Mouse (Mus musculus) stomach, embryonic 14.5 days (tissue): ENCODE results near the gene Thsd4. TPM values are rescaled to one million over a fixed set of nuclear protein-coding genes. Genes with fewer than 3 reads are reported as not detected.

Source experiments
- ATAC-seq: fragments of 200-750 bp; cut with Nextera tagmentation; 2 replicates; pipeline ENCODE4 v1.8.0; 2017; ENCODE audit warnings: low read depth, moderate TSS enrichment; ENCODE audit not compliant: insufficient number of reproducible peaks, insufficient read depth, low FRiP score
- H3K27ac ChIP-seq: fragments of 300-500 bp; sonication (generic); 2 replicates; pipeline ENCODE4 v1.5.1; 2014; ENCODE audit warnings: mild to moderate bottlenecking, low read length, moderate library complexity, mixed read lengths
- H3K27me3 ChIP-seq: fragments of 300-500 bp; sonication (generic); 2 replicates; pipeline ENCODE4 v1.6.1; 2014; ENCODE audit warnings: low read length, control low read depth, mixed read lengths; ENCODE audit not compliant: control insufficient read depth, insufficient read depth
- H3K36me3 ChIP-seq: fragments of 300-500 bp; sonication (generic); 2 replicates; pipeline ENCODE4 v1.6.1; 2014; ENCODE audit warnings: mild to moderate bottlenecking, control low read depth, low read length, moderate library complexity, mixed read lengths; ENCODE audit not compliant: control insufficient read depth, insufficient read depth
- H3K4me1 ChIP-seq: fragments of 300-500 bp; sonication (generic); 2 replicates; pipeline ENCODE4 v1.6.1; 2014; ENCODE audit warnings: low read length, control low read depth, mixed read lengths; ENCODE audit not compliant: control insufficient read depth, insufficient read depth
- H3K4me2 ChIP-seq: fragments of 300-500 bp; sonication (generic); replicated peaks from 2 replicates; pipeline ENCODE4 v1.6.1; 2014; ENCODE audit warnings: low read depth, low read length, control low read depth
- H3K4me3 ChIP-seq: fragments of 300-500 bp; sonication (generic); 2 replicates; pipeline ENCODE4 v1.5.1; 2014; ENCODE audit warnings: low read depth, low read length, control low read depth
- H3K9ac ChIP-seq: fragments of 300-500 bp; sonication (generic); replicated peaks from 2 replicates; pipeline ENCODE4 v1.6.1; 2014; ENCODE audit warnings: low read depth, mild to moderate bottlenecking, control low read depth, low read length, moderate library complexity, mixed read lengths
- H3K9me3 ChIP-seq: fragments of 300-500 bp; sonication (generic); 2 replicates; pipeline ENCODE4 v1.6.1; 2016; ENCODE audit warnings: low read depth, low read length, control low read depth; ENCODE audit not compliant: control insufficient read depth
- WGBS: fragments of 180-500 bp; shearing (Covaris S2); extraction: QIAGEN DNeasy Blood & Tissue Kit; methylation state at CpG from one replicate; pipeline ENCODE4 v1.1.7; 2014; 5-methylcytosine and 5-hydroxymethylcytosine counted together
- polyA plus RNA-seq: library from polyadenylated mRNA; unstranded; fragments of >200 nt; fragmentation: Nextera tagmentation; extraction: Ambion mirVana; gene quantifications from 2 replicates; pipeline ENCODE4 v1.2.1, GENCODE M21; 2014

Thsd4 gene
- polyA plus RNA-seq, 1 experiment from 2014 or later = 27.2 TPM

- H3K9me3 ChIP-seq = peaks cover 6% of the 10 kb centered on the region; the same call in 1 of the 2 replicates
- no peaks in the 10 kb centered on the region for H3K4me1 ChIP-seq
- no peaks in the 10 kb centered on the region for H3K36me3 ChIP-seq
- no peaks in the 10 kb centered on the region for H3K27me3 ChIP-seq
- H3K9ac ChIP-seq = no peak overlapping the region
- no peak overlapping the region for H3K27ac ChIP-seq
- no peak overlapping the region for H3K4me3 ChIP-seq
- 93% methylated on average over 1 of the region's 1 CpGs for WGBS
- H3K4me2 ChIP-seq = no peak overlapping the region
- no peak for ATAC-seq
Observed at GRCm38 (mm10) chr9:60043175-60043574, 478.7 kb downstream of the Thsd4 start.

- no peak for ATAC-seq
- Histone ChIP-seq H3K27ac (no peak overlapping the region), H3K27me3 (no peaks in the 10 kb centered on the region), H3K4me1 (no peaks in the 10 kb centered on the region), H3K4me3 (no peak overlapping the region), H3K4me2 (no peak overlapping the region), H3K36me3 (no peaks in the 10 kb centered on the region), H3K9me3 (no peaks in the 10 kb centered on the region), H3K9ac (no peak overlapping the region)
- WGBS = 94% methylated on average over 4 of the region's 4 CpGs
Observed at GRCm38 (mm10) chr9:60034883-60035282, 487.0 kb downstream of the Thsd4 start.

GRCm38 (mm10) chr9:60027234-60027633, 494.6 kb downstream of the Thsd4 start:
- no peak for ATAC-seq
- Histone ChIP-seq H3K4me2 (no peak overlapping the region), H3K36me3 (no peaks in the 10 kb centered on the region), H3K4me3 (no peak overlapping the region), H3K4me1 (peaks cover 7% of the 10 kb centered on the region; the same call in 1 of the 2 replicates), H3K27ac (no peak overlapping the region), H3K27me3 (no peaks in the 10 kb centered on the region), H3K9ac (no peak overlapping the region), H3K9me3 (no peaks in the 10 kb centered on the region)
- WGBS = 70% methylated on average over 4 of the region's 4 CpGs

GRCm38 (mm10) chr9:60026795-60027194, 495.1 kb downstream of the Thsd4 start:
- no peaks in the 10 kb centered on the region for H3K9me3 ChIP-seq
- no peak overlapping the region for H3K4me3 ChIP-seq
- 92% methylated on average over 2 of the region's 2 CpGs for WGBS
- no peak overlapping the region for H3K4me2 ChIP-seq
- H3K27me3 ChIP-seq = no peaks in the 10 kb centered on the region
- ATAC-seq = no peak
- H3K36me3 ChIP-seq = no peaks in the 10 kb centered on the region
- peaks cover 7% of the 10 kb centered on the region; the same call in 1 of the 2 replicates for H3K4me1 ChIP-seq
- no peak overlapping the region for H3K27ac ChIP-seq
- H3K9ac ChIP-seq = no peak overlapping the region

GRCm38 (mm10) chr9:60025919-60026318, 495.9 kb downstream of the Thsd4 start:
- Histone ChIP-seq H3K36me3 (no peaks in the 10 kb centered on the region), H3K9ac (no peak overlapping the region), H3K4me1 (peaks cover 7% of the 10 kb centered on the region; the same call in 1 of the 2 replicates), H3K27me3 (no peaks in the 10 kb centered on the region), H3K4me2 (no peak overlapping the region), H3K9me3 (no peaks in the 10 kb centered on the region), H3K4me3 (no peak overlapping the region), H3K27ac (no peak overlapping the region)
- WGBS = 80% methylated on average over 6 of the region's 6 CpGs
- ATAC-seq = no peak

- Histone ChIP-seq H3K4me1 (peaks cover 7% of the 10 kb centered on the region; the same call in 1 of the 2 replicates), H3K9ac (no peak overlapping the region), H3K27ac (no peak overlapping the region), H3K36me3 (no peaks in the 10 kb centered on the region), H3K4me2 (no peak overlapping the region), H3K27me3 (no peaks in the 10 kb centered on the region), H3K4me3 (no peak overlapping the region), H3K9me3 (no peaks in the 10 kb centered on the region)
- 9% methylated on average over 5 of the region's 5 CpGs for WGBS
- peak; percentile 46; the same call in 1 of the 2 replicates for ATAC-seq
Observed at GRCm38 (mm10) chr9:60024971-60025370, 496.9 kb downstream of the Thsd4 start.

GRCm38 (mm10) chr9:60024545-60024944, 497.3 kb downstream of the Thsd4 start:
- Histone ChIP-seq H3K4me1 (peaks cover 7% of the 10 kb centered on the region; the same call in 1 of the 2 replicates), H3K36me3 (no peaks in the 10 kb centered on the region)

GRCm38 (mm10) chr9:60022331-60022730, 499.5 kb downstream of the Thsd4 start:
- H3K4me2 ChIP-seq = no peak overlapping the region
- 82% methylated on average over 3 of the region's 3 CpGs for WGBS
- no peak overlapping the region for H3K9ac ChIP-seq
- H3K4me3 ChIP-seq = no peak overlapping the region
- H3K27me3 ChIP-seq = no peaks in the 10 kb centered on the region
- peaks cover 7% of the 10 kb centered on the region; the same call in 1 of the 2 replicates for H3K4me1 ChIP-seq
- no peak for ATAC-seq
- no peaks in the 10 kb centered on the region for H3K9me3 ChIP-seq
- no peak overlapping the region for H3K27ac ChIP-seq
- H3K36me3 ChIP-seq = no peaks in the 10 kb centered on the region

More at GRCm38 (mm10) chr9:60024545-60024944, 497.3 kb downstream of the Thsd4 start:
- ATAC-seq = no peak
- WGBS = 12% methylated on average over 5 of the region's 5 CpGs
- H3K4me2 ChIP-seq = no peak overlapping the region
- H3K4me3 ChIP-seq = no peak overlapping the region
- no peaks in the 10 kb centered on the region for H3K27me3 ChIP-seq
- no peak overlapping the region for H3K9ac ChIP-seq
- H3K27ac ChIP-seq = no peak overlapping the region
- H3K9me3 ChIP-seq = no peaks in the 10 kb centered on the region

GRCm38 (mm10) chr9:60020444-60020843, 501.4 kb downstream of the Thsd4 start:
- Histone ChIP-seq H3K27me3 (no peaks in the 10 kb centered on the region), H3K9me3 (no peaks in the 10 kb centered on the region), H3K4me2 (no peak overlapping the region), H3K4me3 (no peak overlapping the region), H3K4me1 (peaks cover 7% of the 10 kb centered on the region; the same call in 1 of the 2 replicates), H3K9ac (no peak overlapping the region), H3K36me3 (no peaks in the 10 kb centered on the region), H3K27ac (no peak overlapping the region)
- WGBS = 22% methylated on average over 1 of the region's 1 CpGs
- no peak for ATAC-seq
